Mouse (Mus musculus) embryonic facial prominence, embryonic 10.5 days (tissue): ENCODE results near the gene Rmi2. TPM values are rescaled to one million over a fixed set of nuclear protein-coding genes. Genes with fewer than 3 reads are reported as not detected.

ENCODE experiments used
- polyA plus RNA-seq: library from polyadenylated mRNA; unstranded; fragments of >200 nt; fragmentation: Nextera tagmentation; extraction: Ambion mirVana; gene quantifications from 2 replicates; pipeline ENCODE4 v1.2.1, GENCODE M21; 2016

Rmi2 gene
- polyA plus RNA-seq, 1 experiment from 2014 or later = 4.6 TPM

Other genes with a start within 250 kb of the Rmi2 start
- gene Socs1, start 49.5 kb upstream of the Rmi2 start, polyA plus RNA-seq = 3.7 and 4.2 TPM in 2 replicates
- not detected in 2 replicates for gene Tnp2, start 46.4 kb upstream of the Rmi2 start, polyA plus RNA-seq
- gene Prm3, start 44.1 kb upstream of the Rmi2 start, polyA plus RNA-seq = not detected in 2 replicates
- gene Prm2, start 38.9 kb upstream of the Rmi2 start, polyA plus RNA-seq = not detected in 2 replicates
- 0.36 TPM in 1 of 2 replicates, not detected in the other for gene Prm1, start 29.2 kb upstream of the Rmi2 start, polyA plus RNA-seq
- not detected in 2 replicates for gene Gm11172, start 22.1 kb upstream of the Rmi2 start, polyA plus RNA-seq
- 56.5 and 59.5 TPM in 2 replicates for gene Snn, start 225.9 kb downstream of the Rmi2 start, polyA plus RNA-seq
- 97.3 and 115 TPM in 2 replicates for gene Litaf, start 231.1 kb downstream of the Rmi2 start, polyA plus RNA-seq